Mouse (Mus musculus) brown adipose tissue, adult 24 weeks (tissue): ENCODE measurements around the gene Mucl2. TPM values are rescaled to one million over a fixed set of nuclear protein-coding genes. Genes with fewer than 3 reads are reported as not detected.
"Not testable (repeated sequence)": the region's sequence is repeated elsewhere in the genome, so short reads cannot be mapped to it uniquely, and the experiment has no call there.

Source experiments
- H3K27ac ChIP-seq: fragments of 200-500 bp; replicated peaks from 2 replicates; pipeline ENCODE4 v1.5.1; 2012; ENCODE audit warnings: low read depth, mild to moderate bottlenecking, low read length
- H3K4me1 ChIP-seq: fragments of 200-500 bp; 2 replicates; pipeline ENCODE4 v1.6.1; 2012; ENCODE audit warnings: low read length, mixed read lengths; ENCODE audit not compliant: control insufficient read depth, insufficient read depth, insufficient read length
- H3K4me3 ChIP-seq: fragments of 200-500 bp; 2 replicates; pipeline ENCODE4 v1.5.1; 2012; ENCODE audit warnings: low read depth, mild to moderate bottlenecking, low read length, moderate library complexity; ENCODE audit not compliant: insufficient read depth
- polyA plus RNA-seq: library from polyadenylated mRNA; stranded (reverse); fragments of >200 nt; gene quantifications from 2 replicates; pipeline ENCODE4 v1.2.4, GENCODE M21; 2012; ENCODE audit not compliant: missing spikeins, insufficient read depth, insufficient read length

Gene Mucl2
- polyA plus RNA-seq = not detected in 2 replicates

GRCm38 (mm10) chr15:103899212-103899611 is at the start of gene Mucl2:
Gene Mucl2 (minus strand): TSS chr15:103899312.
- no peak within 1 kb of the TSS for H3K27ac ChIP-seq
- no peak within 1 kb of the TSS for H3K4me3 ChIP-seq
- H3K4me1 ChIP-seq = no peaks in the 10 kb centered on the region

- not testable (repeated sequence) for H3K4me3 ChIP-seq, H3K27ac ChIP-seq, H3K4me1 ChIP-seq
Observed at GRCm38 (mm10) chr15:103913061-103913460, 13.9 kb upstream of the Mucl2 start.

Other genes starting within 250 kb of the Mucl2 start
- not detected in 2 replicates for gene Mucl1, start 143.8 kb downstream of the Mucl2 start, polyA plus RNA-seq